Mouse (Mus musculus) brain, embryonic 14.5 days (tissue): Measurements from ENCODE around the gene Mcu.

Experiments used
- CTCF ChIP-seq: fragments of 200-500 bp; IDR thresholded peaks from 2 replicates; pipeline ENCODE4 v1.5.1; 2012; ENCODE audit warnings: inconsistent platforms, mild to moderate bottlenecking, moderate library complexity, borderline replicate concordance; ENCODE audit not compliant: insufficient read depth, insufficient read length; ENCODE audit errors: extremely low read depth
- POLR2A ChIP-seq: fragments of 200-500 bp; IDR thresholded peaks from 2 replicates; pipeline ENCODE4 v1.6.1; 2012; ENCODE audit warnings: mild to moderate bottlenecking, inconsistent platforms, borderline replicate concordance; ENCODE audit not compliant: poor library complexity, insufficient read depth, insufficient read length, severe bottlenecking; ENCODE audit errors: extremely low read depth

DNA sequence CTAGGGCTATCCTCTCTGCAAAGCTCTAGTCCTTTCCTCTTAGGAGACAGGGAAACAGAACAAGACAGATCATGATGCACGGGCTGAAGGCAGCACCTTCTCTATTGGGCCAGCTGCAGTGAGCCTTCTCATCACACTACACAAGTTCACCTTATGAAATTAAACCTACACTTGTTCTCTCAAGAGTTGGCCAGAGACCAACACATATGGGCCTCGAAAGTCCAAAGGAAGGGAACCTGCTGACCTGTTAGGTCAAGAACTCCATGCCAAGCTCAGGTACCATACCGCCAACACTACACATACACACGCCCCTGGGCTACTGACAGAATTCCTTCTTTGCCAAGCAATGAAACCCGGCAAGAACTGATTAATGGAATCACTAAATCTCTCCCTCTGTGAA lies 1.1 kb downstream of the Mcu start:
- TF ChIP-seq CTCF (no peak), POLR2A (no peak)
